In the genomic region with DNA sequence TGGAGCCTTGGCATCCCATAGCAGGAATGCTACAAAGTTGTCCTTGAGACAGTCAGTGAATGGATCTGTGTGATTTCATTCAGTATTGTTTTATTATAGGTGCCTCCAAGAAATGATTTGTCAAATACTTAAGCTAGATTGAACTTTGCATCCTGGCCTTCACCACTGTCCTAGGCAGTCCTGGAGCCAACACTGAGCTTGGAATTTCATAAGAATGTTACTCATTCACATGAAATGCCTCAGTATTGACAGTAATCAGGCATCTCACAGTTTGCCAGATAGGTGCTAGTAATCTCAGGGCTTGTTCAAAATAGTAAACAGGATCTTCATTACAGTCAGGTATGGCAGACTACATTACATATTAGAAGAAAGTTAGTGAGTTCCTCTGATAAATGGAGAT, we compare ENCODE assay signal across 28 mouse cellular contexts. TPM values are rescaled to one million over a fixed set of nuclear protein-coding genes. Genes with fewer than 3 reads are reported as not detected.
DNase-seq lines count a peak whose midpoint lies in the region; ATAC-seq and TF ChIP-seq lines count a peak whose summit lies in the region.
"Had no signal": no experiment of that assay in that cellular context is flagged by ENCODE, and none has a peak within 500 bp of the region (broad histone marks: within the 10 kb centered on the region; RNA-seq: fewer than 3 reads in every experiment).

No protein-coding gene starts in this region.

- peak; percentile 82 for DNase-seq in kidney, adult 2 months
- no peak for DNase-seq in kidney, postnatal 10 days
- DNase-seq in kidney, adult 9 months = peak; percentile 86
- DNase-seq in kidney, adult 18-20 months = no peak
- DNase-seq in liver, adult 2 months (ENCODE audit: extremely low read depth, low read depth, low spot score) = peak; percentile 49
- no peak for DNase-seq in liver, postnatal 0 days
- DNase-seq: adrenal gland, adult 2 months; adrenal gland, postnatal 10 days; adrenal gland, postnatal 25 days; cerebellum, adult 11 months; cerebellum, adult 18-20 months; cerebellum, adult 8-10 months; cerebellum, adult 9-11 months; cerebellum, postnatal 14 days; cerebellum, postnatal 36 days; embryo, embryonic 11 days had no signal

- H3K4me2 ChIP-seq in liver, postnatal 0 days (ENCODE audit: low read depth, low read length) = no peak overlapping the region
- H3K4me2 ChIP-seq: embryonic facial prominence, embryonic 13.5 days; embryonic facial prominence, embryonic 15.5 days; forebrain, embryonic 12.5 days had no signal

- H3K36me3 ChIP-seq in kidney, adult 2 months (ENCODE audit: control insufficient read depth, insufficient read depth, low read length) = no peaks in the 10 kb centered on the region
- no peaks in the 10 kb centered on the region for H3K36me3 ChIP-seq in liver, adult 2 months (ENCODE audit: control insufficient read depth, insufficient read depth, low read length)
- H3K36me3 ChIP-seq in liver, postnatal 0 days (replicated peaks; ENCODE audit: insufficient read depth, low read length) = no peaks in the 10 kb centered on the region
- H3K36me3 ChIP-seq: embryonic facial prominence, embryonic 13.5 days; embryonic facial prominence, embryonic 15.5 days; forebrain, embryonic 10.5 days; forebrain, embryonic 12.5 days had no signal

- TF ChIP-seq POLR2A in kidney, adult 2 months (IDR thresholded peaks at IDR 0.05; ENCODE audit: low read depth, low read length) = no peak
- no peak for TF ChIP-seq POLR2A in liver, adult 2 months (IDR thresholded peaks at IDR 0.05; ENCODE audit: extremely low read depth, insufficient read depth, low read length)

- no peak overlapping the region for H3K4me3 ChIP-seq in kidney, adult 2 months (ENCODE audit: insufficient read depth, low read depth, low read length)
- no peak overlapping the region for H3K4me3 ChIP-seq in liver, adult 2 months (ENCODE audit: insufficient read depth, low read depth, low read length)
- H3K4me3 ChIP-seq in liver, postnatal 0 days (ENCODE audit: low read depth, low read length) = no peak overlapping the region
- H3K4me3 ChIP-seq: embryonic facial prominence, embryonic 13.5 days; embryonic facial prominence, embryonic 15.5 days; erythroblast, embryonic 14.5 days; forebrain, embryonic 10.5 days; forebrain, embryonic 12.5 days had no signal

- no peaks in the 10 kb centered on the region for H3K79me2 ChIP-seq in liver, adult 2 months (ENCODE audit: control insufficient read depth, insufficient read depth, low read length)

- ATAC-seq in liver, postnatal 0 days = no peak
- ATAC-seq: forebrain, embryonic 14.5 days had no signal

- peaks cover 3% of the 10 kb centered on the region; the same call in 1 of the 2 replicates for H3K4me1 ChIP-seq in kidney, adult 2 months (ENCODE audit: control insufficient read depth, insufficient read depth, low read length)
- H3K4me1 ChIP-seq in liver, adult 2 months (ENCODE audit: control insufficient read depth, insufficient read depth, low read length) = no peaks in the 10 kb centered on the region
- H3K4me1 ChIP-seq in liver, postnatal 0 days (ENCODE audit: insufficient read depth) = no peaks in the 10 kb centered on the region
- H3K4me1 ChIP-seq: embryonic facial prominence, embryonic 13.5 days; embryonic facial prominence, embryonic 15.5 days; forebrain, embryonic 10.5 days; forebrain, embryonic 12.5 days had no signal

- H3K9ac ChIP-seq in liver, adult 2 months (ENCODE audit: low read depth, low read length) = no peak overlapping the region
- H3K9ac ChIP-seq in liver, postnatal 0 days (replicated peaks) = no peak overlapping the region
- H3K9ac ChIP-seq: embryonic facial prominence, embryonic 13.5 days; embryonic facial prominence, embryonic 15.5 days; forebrain, embryonic 12.5 days had no signal

- H3K9me3 ChIP-seq in liver, postnatal 0 days (ENCODE audit: low read length) = no peaks in the 10 kb centered on the region

- no peaks in the 10 kb centered on the region for H3K27me3 ChIP-seq in kidney, adult 2 months (replicated peaks; ENCODE audit: control insufficient read depth, insufficient read depth, low read length)
- H3K27me3 ChIP-seq in liver, adult 2 months (ENCODE audit: control insufficient read depth, insufficient read depth, low read length) = no peaks in the 10 kb centered on the region
- no peaks in the 10 kb centered on the region for H3K27me3 ChIP-seq in liver, postnatal 0 days (ENCODE audit: insufficient read depth, low read length)
- H3K27me3 ChIP-seq: embryonic facial prominence, embryonic 13.5 days; embryonic facial prominence, embryonic 15.5 days; forebrain, embryonic 12.5 days had no signal

- no peak for TF ChIP-seq EP300 in liver, postnatal 0 days (IDR thresholded peaks at IDR 0.05; ENCODE audit: low read depth)

- peak overlapping the region; percentile 75 for H3K27ac ChIP-seq in kidney, adult 2 months (ENCODE audit: insufficient read depth, low read depth, low read length)
- H3K27ac ChIP-seq in liver, adult 2 months (replicated peaks; ENCODE audit: insufficient read depth, low read depth, low read length) = no peak overlapping the region
- no peak overlapping the region for H3K27ac ChIP-seq in liver, postnatal 0 days (ENCODE audit: low read depth)
- H3K27ac ChIP-seq: embryonic facial prominence, embryonic 13.5 days; embryonic facial prominence, embryonic 15.5 days; forebrain, embryonic 10.5 days; forebrain, embryonic 12.5 days had no signal

- TF ChIP-seq CTCF in kidney, adult 2 months (conservative IDR thresholded peaks at IDR 0.05; ENCODE audit: insufficient read depth, insufficient read length, low read depth, low read length) = no peak
- TF ChIP-seq CTCF in liver, adult 2 months (IDR thresholded peaks at IDR 0.05; ENCODE audit: low read depth, low read length) = no peak
- TF ChIP-seq CTCF in liver, postnatal 0 days (IDR thresholded peaks at IDR 0.05; ENCODE audit: low read depth) = no peak

RNA-seq across cellular contexts. Expression of a gene that starts 49.3 kb away (rescaled TPM):
- polyA plus RNA-seq in kidney, adult 2 months (2012; rRNA removed) = not detected in 2 replicates
- 1.6 and 2.6 TPM in 2 replicates for total RNA-seq in liver, adult 2 months (2014; rRNA removed)
- polyA plus RNA-seq in liver, adult 2 months (2012; rRNA removed) = 0.07 and 0.34 TPM in 2 replicates
- 2.1 and 2.6 TPM in 2 replicates for polyA plus RNA-seq in liver, postnatal 0 days (2015; fragmentation: Nextera tagmentation; extraction: Ambion mirVana)
- total RNA-seq: common myeloid progenitor, adult 5-6 weeks; ES-E14; MEL had no signal
- polyA plus RNA-seq: adrenal gland, adult 2 months; brain, embryonic 14.5 days; C2C12; embryonic facial prominence, embryonic 11.5 days; embryonic facial prominence, embryonic 13.5 days; erythroblast, embryonic 14.5 days; forebrain, embryonic 10.5 days; forebrain, embryonic 12.5 days; forebrain, embryonic 14.5 days had no signal

Comparison
In these comparisons a context has a peak if more than half of its experiments do, and no peak if none do; other contexts are left out.
1. DNase-seq: peak in kidney, adult 2 months (single experiment), kidney, adult 9 months (single experiment) and liver, adult 2 months (single experiment); none in kidney, postnatal 10 days (single experiment), kidney, adult 18-20 months (single experiment) and liver, postnatal 0 days (single experiment).